Mouse (Mus musculus): ENCODE measurements around the gene Wrb.
"Not testable (repeated sequence)": the region's sequence is repeated elsewhere in the genome, so short reads cannot be mapped to it uniquely, and the experiment has no call there.

The Wrb gene

DNA sequence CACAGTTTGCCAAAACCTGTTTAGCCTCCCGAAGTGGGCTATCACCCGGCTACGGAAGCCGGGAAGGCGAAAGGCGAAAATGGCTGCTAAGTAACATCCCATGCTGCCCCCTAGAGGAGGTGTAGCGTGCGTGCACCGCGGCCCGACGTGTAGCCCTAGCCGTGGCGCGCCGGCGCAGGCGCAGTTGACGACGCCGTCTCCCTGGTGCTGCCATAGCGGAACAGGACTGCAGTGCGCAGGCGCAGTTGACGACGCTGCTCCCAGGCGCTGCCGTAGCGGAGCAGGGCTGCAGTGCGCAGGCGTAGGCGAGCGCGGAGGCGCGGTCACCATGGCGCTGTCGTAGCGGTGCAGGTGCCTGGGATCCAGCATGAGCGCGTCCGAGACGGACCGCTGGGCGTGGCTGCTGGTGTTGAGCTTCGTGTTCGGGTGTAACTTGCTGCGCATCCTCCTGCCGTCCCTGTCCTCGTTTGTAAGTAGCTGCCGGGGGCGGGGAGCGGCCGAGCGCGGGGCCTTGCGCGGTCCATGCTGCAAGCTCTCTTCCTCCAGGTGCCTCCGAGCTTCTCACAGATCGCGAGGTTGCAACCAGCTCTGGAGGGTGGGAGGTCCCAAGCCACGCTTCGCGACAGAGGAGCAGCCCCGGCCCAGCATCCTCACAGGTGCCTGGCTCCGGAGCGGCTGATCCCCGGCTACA lies at the start of gene Wrb:
TSS of gene Wrb (plus strand) at position 298 of the 691 bp plus-strand sequence.
- peak; percentile 100 for DNase-seq (ENCODE audit: low spot score in 2 of 2)

DNA sequence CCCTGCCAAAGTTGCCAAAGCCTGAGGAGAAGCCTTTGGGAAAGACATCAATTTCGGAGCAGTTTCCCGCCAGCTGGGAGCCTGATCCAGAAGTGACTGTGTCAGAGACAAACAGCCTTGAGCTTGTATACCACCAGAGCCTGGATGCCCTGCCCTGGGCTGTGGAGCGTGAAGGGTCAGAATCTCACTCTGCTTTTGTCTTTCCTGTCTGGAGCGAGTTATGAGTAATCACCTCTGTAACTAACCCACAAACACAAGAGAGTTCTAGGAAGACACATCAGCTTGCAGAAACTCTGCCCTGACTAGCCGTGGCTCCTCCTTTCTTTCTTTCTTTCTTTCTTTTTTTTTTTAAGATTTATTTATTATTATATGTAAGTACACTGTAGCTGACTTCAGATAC lies 49.2 kb upstream of the Wrb start:
- no peak for DNase-seq (ENCODE audit: low spot score in 2 of 2)

DNA sequence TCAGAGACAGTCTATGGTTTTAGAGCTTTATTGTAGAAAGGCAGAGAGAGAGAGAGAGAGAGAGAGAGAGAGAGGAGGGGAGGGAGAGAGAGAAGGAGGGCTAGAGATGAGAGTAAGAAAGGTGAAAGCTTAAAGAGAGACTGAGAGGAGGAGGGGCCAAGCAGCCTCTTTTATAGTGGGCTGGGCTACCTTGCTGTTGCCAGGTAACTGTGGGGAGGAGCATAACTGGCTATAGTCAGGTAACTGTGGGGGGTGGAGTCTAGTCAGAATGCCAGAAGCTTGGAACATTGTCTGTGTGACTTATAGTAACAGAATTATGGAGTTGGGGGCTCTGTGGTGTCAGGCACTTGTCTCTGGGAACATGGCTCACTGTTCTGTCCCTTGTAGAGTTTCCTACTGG lies 47.4 kb upstream of the Wrb start:
- not testable (repeated sequence) for DNase-seq (ENCODE audit: low spot score in 2 of 2)

DNA sequence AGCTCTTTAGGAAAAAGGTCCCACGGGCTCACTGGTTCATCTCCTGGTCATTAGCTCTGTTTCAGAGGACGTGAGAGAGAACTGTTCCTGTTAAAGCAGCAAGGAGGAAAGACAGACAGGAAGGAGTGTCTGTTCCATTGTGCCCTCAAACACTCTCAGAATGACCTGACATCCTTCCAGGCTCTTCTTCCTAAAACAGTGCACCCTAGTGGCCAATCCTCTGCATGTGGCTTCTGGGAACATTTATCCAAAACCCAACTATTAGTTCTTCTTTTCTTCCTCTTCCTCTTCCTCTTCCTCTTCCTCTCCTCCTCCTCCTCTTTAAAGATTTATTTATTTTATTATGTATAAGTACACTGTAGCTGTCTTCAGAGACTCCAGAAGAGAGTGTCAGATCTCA lies 42.2 kb upstream of the Wrb start:
- no peak for DNase-seq (ENCODE audit: low spot score in 2 of 2)

DNA sequence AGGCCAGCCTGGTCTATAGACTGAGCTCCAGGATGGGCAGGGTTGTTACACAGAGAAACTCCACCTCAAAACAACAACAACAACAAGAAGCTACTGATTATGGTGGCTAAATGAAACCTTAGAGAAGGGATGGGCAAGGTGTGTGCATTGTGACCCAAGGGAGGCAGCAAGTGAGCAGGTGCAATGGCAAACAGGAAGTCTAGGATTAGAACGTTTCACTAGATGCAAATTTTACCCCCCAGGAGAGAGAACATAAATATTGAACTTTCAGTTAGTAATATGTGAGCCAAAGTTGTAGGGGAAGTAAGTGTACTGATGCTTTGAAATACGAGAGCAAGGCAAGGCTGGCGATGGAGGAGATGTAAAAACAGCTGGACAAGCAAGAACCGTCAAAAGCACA lies 35.5 kb upstream of the Wrb start:
- no peak for DNase-seq (ENCODE audit: low spot score in 2 of 2)

DNA sequence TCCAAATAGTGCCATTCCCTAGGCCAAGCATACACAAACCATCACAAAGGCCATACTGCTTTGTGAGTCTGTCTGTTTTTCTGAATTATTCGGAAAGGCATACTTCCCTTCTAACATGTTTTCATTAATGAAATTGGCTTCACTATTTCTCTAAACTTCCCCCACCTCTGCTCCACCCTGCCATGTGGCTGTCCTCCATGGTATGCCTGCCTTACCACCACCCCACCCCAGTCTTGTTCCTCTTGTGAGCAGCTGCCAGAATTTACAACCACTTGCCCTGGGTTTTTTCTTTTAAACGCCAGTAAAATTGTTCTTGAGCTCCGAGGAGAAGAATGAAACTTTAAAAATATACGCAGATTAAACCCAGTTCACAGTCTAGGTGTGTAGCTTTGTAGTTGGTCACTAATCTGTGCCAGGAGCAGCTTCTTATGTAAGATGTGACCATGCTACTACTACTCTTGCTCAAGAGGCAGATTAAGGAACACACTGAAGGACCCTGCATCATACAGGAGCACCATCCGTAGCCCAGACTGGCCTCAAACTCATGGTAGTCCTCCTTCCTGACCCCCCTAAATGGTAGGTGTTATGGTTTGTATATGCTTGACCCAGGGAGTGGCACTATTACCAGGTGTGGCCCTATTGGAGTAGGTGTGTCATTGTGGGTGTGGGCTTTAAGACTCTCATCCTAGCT lies 34.4 kb upstream of the Wrb start:
- no peak for DNase-seq (ENCODE audit: low spot score in 2 of 2)

DNA sequence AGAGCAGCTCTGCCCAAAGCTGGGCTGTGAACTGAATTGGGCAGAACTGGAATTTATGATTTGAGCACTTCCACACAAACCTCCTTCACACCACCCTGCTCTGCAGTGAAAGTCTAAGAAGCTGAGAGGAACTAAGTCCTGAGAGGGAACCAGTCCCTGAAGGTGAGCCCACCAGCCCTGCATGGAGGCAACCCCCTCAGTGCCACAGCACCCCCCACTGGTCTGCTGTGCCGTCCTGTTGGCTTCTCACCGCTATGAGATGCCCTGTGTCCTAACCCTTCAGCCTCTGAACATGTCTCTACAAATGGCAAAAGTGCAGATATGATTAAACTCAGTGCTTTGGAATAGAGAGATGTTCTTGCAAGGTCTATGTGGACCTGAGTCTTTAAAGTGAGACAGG lies 32.4 kb upstream of the Wrb start:
- DNase-seq (ENCODE audit: low spot score in 2 of 2): no peak

DNA sequence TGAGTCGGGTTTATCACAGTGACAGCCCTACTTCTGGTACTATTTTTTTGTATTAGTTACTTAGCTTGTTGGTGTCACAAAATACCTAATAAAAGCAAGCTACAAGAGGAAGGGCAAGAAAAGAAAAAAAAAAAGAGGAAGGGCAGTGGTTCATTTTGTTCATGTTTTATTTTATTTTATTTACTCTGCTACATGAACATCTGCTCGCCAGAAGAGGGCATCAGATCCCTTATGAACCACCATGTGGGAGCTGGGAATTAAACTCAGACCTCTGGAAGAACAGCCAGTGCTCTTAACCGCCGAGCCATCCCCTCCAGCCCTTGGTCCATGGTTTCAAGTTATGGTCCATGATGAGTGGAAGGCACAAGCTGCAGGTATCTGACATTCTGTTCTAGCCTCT lies 30.5 kb upstream of the Wrb start:
- DNase-seq (ENCODE audit: low spot score in 2 of 2): no peak

DNA sequence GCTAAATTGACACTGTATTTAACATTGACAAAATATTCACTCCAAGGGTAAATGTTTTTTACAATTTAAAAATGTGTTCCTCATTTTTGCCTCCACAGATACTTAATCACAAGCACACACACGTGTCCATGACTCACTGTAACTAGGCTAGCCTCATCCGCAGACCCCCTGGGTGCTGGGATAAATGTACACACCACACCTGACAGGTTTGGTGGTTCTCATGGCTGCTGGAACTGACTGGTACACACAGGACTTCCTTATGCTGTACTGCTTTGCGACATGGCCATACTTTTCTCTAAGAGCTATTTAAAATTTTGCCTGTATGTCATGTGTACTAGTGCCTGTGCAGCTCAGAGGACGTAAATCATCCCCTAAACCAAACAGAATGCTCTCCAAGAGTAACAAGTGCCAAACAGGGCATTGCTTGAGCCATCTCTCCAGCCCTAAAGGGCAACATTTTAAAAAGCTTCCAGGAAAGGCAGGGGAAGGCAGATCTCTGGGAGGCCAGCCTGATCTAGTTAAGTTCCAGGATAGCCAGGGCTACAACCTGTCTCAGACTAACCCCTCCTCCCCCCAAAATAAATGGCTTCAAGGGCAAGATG lies 25.1 kb upstream of the Wrb start:
- DNase-seq (ENCODE audit: low spot score in 2 of 2): no peak

DNA sequence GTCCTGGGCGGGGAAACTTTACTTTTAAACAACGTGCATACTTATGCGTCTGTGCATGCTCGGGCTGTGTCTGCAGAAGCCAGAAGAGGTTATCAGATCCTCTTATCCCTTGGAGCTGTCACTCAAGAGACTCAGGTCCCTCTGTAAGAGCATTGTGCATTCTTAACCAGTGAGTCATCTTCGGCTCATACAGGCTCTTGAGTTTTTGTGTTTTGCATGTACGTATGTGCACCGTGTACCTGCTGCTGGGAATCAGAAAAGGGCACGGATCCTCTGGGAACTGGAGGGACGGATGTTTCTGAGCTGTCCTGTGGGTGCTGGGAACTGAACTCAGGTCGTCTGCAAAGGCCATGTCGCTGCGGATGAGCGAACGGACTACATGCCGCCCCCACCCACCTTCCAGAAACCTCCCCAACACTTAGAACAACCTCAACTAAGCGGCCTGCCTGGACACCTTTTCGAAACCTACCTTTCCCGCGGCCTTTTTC lies 18.5 kb upstream of the Wrb start:
- no peak for DNase-seq (ENCODE audit: low spot score in 2 of 2)

DNA sequence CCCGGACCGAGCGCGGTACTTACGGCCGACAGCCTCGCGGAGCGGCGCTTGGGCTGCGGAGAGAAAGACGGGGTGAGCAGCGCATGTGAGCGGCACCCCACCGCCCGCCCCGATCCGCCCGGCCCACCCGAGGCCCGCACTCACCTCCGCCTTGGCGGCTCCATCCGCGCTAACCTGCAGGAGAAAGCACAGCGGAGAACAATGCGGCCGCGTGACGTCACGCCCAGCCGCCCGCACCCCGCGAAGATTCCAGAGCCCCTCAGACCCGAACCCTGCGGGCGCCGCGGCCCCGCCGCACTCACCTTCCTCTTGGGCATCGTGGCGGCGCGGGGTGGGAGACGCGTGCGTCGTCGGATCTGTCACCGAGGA lies 17.9 kb upstream of the Wrb start:
- DNase-seq (ENCODE audit: low spot score in 2 of 2): no peak

DNA sequence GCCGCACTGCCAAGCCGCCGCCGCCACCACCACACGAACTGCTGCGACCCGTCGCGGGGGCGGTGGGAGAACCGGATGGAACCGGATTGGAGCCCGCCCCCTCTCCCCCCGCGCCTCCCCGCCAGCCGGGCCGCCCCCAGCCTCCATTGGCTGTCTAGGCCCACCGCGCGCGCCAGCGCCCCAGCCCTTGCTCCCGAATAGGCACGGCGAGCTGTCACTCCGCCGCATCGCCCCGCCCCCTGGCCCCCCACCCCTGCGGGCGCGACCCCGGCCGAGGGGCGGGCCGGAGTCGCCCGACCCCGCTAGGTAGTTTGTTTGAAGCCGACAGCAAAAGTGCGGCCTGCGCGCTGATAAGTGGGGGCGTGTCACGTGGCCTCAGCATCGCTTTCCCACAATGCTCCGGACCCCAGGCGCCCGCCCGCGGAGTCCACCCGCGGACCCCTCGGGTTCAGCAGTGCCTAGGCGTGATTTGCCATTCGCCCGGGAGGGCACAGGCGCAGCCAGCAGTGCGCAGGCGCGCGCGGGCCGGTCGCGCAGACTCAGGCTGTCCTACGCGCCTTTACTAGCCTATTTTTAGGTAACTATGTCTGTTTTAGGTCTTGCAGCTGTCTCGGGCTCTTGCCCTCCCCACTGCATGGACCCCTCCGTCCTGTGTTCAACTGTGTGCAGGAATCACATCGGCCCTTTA lies 17.4 kb upstream of the Wrb start, which contains the start of gene Hmgn1:
TSS of gene Hmgn1 (minus strand) at position 73 of the 688 bp plus-strand sequence.
- DNase-seq (ENCODE audit: low spot score in 2 of 2): peak; percentile 94 to 96

DNA sequence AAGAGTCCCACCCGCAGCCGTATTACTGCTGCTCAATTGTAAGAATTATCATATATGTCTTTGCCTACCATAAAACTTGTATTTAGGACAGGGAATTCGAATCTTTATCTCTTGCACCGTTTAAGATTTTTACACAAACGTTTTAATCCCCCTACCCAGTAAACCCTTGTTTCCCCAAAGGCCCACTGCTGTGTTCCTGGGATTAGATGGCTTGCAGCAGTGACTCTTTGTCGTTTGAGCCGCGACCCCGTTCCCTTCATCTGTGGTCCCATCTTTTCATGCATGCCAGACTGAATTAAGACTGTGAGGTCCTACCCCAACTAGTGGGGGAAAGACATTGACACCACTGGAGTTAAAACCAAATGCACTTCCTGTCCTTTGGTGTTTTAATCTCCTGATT lies 16.7 kb upstream of the Wrb start:
- DNase-seq (ENCODE audit: low spot score in 2 of 2): no peak

DNA sequence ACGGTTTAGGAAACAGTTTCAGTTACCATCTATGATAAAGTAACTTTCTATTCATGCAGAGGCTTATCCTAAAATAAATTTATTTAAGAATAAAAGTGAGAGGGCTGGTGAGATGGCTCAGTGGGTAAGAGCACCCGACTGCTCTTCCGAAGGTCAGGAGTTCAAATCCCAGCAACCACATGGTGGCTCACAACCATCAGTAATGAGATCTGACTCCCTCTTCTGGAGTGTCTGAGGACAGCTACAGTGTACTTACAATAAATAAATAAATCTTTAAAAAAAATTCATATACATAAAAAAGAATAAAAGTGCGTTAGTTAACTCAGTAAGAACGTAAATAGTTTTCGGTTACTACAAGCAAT lies 478 bp upstream of the Wrb start:
- not testable (repeated sequence) for DNase-seq (ENCODE audit: low spot score in 2 of 2)

DNA sequence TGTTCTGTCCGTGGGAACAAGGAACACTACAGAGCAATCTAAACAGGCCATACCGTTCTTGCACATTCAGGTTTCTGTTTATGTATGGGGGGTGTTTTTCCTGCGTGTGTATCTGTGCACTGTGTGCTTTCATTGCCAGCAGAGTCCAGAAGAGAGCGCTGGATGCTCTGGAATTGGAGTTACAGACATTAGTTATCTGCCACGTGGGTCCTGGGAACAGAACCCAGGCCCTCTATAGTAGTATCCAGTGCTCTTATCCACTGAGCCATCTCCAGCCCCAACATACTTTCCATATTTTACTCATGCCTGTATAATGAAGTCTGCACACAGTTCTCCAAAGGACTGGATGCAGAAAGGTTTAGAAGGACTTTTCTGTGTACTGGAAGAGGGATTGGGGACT lies 607 bp downstream of the Wrb start:
- no peak for DNase-seq (ENCODE audit: low spot score in 2 of 2)

DNA sequence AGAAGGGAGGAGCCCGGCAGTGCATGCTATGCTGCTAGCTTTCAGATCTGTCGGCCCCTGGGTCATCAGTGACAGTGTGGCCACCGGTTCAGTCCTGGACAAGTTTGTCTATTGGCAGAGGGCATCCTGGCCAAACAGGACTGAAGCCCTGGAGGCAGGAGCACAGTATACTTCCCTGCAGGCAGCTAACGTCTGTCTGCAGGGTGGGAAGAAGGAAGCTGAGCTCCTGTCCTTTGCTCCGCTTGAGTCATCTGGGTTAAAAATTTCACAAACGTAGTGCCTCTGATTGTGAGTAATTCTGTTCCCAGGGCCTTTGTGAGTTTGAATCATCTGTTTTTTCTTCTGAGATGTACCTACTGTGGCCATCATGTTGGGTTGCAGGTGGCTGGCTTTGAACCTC lies 3.6 kb downstream of the Wrb start:
- no peak for DNase-seq (ENCODE audit: low spot score in 2 of 2)

DNA sequence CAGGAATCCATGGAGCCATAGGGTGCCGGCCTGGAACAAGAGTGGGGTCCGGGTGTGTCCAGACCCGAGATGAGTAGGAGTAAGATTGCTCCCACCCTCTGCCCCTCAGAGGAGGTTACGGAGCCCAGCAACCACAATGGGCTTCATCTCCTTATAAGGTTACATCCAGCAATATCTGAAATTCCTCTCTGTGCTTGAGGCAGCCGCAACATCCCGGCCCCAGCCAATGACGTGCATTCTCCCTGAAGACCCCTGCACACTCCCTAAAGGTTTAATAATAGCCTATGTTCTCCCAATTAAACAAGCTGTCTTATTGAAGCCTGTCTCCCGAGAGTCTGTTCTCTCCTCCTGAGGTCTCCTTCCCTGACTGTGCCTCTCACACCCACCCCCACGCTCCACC lies 4.1 kb downstream of the Wrb start:
- no peak for DNase-seq (ENCODE audit: low spot score in 2 of 2)

DNA sequence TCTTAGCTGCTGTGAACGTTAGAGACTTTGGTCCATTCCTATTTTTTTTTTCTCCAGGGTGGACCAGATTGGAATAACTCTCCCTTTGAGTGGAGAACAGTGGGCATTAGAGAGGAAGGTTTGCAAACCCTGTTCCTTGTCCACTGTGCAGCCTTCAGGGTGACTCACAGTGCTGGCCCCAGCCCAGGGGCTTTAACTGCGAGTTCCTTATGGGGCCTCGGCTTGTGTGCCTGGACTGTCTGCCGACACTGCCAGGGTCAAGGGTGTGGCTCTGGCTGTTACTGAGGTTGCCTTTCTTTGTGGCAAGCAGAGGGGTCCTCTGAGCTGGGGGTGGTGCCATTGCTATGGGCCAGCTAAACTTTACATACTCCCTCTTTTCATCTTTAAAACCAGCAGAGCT lies 5.8 kb downstream of the Wrb start:
- DNase-seq (ENCODE audit: low spot score in 2 of 2): no peak

DNA sequence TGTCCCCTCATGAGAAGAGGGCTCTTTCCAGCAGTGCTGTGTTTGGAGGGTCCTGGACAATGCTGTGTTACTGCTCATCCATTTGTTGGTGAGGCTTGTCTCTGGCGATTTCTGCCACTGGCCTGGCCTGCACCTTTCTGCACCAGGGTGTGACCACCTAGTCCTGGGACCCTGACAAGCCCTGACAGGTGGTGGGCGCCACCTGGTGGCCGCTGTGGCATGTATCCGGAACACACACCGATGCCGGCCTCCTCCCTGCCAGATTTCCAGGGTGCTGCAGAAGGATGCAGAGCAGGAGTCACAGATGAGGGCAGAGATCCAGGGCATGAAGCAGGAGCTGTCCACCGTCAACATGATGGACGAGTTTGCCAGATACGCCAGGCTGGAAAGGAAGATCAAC lies 6.3 kb downstream of the Wrb start:
- peak; percentile 36 to 53 for DNase-seq (ENCODE audit: low spot score in 2 of 2)

DNA sequence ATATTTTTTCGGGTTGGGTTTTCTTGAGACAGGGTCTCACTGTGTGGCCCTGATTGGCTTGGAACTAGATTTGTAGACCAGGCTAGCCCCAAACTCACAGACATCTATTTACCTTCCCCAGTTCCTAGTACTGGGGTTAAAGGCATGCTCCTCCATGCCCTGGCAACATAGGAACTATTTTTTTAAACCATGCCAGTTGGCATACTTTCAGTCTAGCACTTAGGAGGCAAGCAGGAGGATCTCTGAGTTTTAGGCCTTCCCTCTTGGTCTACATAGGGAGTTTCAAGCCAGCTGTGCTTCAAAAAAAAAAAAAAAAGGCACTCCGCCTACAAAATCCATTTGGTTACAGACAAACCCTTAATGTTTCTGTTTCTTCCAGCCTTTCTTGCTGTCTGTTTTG lies 9.3 kb downstream of the Wrb start:
- no peak for DNase-seq (ENCODE audit: low spot score in 2 of 2)

DNA sequence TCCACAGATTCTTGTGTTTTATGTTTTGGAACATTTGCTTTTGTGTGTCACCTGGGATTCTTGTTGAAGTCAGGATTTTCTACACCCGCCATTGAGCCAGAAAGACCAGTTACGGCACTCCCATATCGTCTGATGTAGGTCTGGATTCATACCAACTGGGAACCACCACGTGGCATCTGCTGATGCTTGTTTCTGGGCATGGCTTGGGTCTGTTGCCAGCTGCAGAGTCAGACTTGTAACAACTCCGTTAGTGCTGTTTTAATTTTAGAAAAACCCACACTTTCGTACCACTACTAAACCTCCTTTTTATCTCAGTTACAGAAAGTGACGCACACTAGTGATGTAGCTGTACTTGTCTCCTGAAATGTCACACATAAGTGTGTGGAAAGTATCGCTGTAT lies 10.8 kb downstream of the Wrb start:
- DNase-seq (ENCODE audit: low spot score in 2 of 2): peak; percentile 64 to 80

DNA sequence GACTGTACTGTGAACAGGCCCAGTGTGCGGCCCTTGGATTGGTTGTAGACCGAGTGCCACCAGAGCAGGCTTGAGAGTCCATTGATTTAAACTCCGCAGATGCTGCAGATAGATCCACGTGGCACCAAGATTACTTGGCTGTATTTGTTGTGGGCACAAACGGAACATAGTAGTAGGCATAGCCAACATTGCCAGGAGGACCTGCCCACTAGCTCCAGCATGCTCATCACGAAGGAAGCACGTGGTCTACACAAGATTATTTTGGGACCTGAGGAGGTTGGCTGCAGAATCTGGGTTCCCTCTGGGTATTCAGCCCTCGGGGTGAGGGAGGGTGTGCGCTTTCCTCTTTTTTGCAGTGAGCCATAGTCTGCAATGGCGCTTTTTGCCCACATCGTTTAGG lies 12.0 kb downstream of the Wrb start:
- DNase-seq (ENCODE audit: low spot score in 2 of 2): peak; percentile 65 to 84
